Mouse (Mus musculus) adrenal gland, adult (tissue): ENCODE results near the gene Wrap53.
"Not testable (repeated sequence)": the region's sequence is repeated elsewhere in the genome, so short reads cannot be mapped to it uniquely, and the experiment has no call there.

Experiments
- DNase-seq, 2 experiments: peaks; one replicate each; pipeline ENCODE4 v3.0.0; 2022 to 2023; ENCODE audit warnings: low spot score in 1 of 2; ENCODE audit not compliant: inconsistent age in 2 of 2

The Wrap53 gene

DNA sequence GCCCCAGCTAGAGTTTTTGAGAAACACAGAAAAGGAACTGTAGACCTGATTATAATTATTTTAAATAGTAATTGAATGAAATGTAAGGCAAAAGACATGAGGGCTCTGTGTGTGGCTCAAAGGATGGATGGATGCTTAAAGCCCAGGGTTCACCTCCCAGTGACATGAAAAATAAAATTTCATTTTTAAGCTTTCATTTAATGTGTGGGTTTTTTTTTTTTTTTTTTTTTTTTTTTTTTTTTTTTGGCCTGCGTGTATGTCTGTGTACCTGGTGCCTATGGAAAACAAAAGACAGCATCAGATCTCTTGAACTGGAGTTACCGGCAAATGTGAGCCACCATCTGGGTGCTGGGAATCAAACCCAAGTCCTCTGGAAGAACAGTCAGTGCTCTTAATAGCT is 39.4 kb downstream of the Wrap53 start:
- DNase-seq, result no peak

DNA sequence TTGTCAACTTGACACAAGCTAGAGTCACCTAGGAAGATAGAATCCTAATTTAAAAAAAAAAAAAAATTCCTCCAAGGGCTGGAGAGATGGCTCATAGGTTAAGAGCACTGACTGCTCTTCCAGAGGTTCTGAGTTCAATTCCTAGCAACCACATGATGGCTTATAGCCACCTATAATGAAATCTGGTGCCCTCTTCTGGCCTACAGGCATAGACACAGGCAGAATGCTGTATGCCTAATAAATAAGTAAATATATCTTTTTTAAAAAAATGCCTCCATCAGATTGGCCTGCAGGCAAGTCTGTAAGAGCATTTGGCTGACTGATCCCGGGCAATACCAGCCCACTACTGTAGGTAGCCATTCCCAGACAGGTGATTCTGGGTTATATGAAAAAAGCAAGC is 45.1 kb downstream of the Wrap53 start:
- no peak for DNase-seq

DNA sequence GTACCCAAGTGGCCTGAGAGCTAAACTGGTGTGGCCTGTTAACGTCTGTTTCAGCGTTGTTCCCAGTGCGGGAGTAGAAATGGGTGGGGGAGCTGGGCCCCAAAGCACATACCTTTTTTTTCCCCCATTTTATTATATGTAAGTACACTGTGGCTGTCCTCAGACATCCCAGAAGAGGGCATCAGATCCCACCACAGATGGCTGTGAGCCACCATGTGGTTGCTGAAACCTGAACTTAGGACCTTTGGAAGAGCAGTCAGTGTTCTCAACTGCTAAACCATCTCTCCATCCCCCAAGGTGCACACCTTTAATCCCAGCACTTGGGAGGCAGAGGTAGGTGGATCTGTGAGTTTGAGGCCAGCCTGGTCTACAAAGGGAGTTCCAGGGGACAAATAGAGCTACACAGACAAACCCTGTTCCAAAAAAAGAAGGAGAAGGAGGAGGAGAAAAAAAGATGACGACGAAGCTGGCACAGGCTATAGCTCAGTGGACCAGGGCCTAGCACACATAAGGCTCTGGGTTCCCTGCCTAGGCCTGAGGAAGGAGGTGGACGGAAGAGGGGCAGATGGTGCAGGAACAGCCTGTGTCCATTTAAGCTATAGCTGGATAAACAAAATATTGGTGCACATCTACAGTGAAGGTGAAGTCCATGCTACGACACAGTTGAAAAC is 47.4 kb downstream of the Wrap53 start:
- DNase-seq, result no peak

DNA sequence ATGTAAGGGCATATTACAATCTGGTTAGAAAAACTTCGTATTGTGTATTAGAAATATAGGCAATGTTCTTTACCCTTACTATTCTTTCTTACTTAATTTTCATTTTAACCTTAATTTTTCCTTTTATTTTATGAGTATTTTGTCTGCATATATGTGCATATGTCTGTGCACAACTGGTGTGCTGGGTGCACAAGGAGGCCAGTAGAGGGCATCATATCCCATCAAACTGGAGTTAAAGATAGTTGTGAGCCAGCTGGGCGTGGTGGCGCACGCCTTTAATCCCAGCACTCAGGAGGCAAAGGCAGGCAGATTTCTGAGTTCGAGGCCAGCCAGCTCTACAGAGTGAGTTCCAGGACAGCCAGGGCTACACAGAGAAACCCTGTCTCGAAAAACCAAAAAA is 49.3 kb downstream of the Wrap53 start:
- not testable (repeated sequence) for DNase-seq

DNA sequence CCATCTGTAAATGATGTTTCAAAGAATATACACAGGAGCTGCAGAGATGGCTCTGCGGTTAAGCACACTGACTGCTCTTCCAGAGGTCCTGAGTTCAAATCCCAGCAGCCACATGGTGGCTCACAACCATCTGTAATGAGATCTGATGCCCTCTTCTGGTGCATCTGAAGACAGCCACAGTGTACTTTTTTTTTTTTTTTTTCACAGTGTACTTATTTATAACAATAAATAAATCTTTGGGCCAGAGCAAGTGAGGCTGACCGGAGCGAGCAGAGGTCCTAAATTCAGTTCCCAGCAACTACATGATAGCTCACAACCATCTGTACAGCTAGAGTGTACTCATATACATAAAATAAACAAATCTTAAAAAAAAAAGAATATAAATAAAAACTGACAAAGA is 49.8 kb downstream of the Wrap53 start:
- not testable (repeated sequence) for DNase-seq

DNA sequence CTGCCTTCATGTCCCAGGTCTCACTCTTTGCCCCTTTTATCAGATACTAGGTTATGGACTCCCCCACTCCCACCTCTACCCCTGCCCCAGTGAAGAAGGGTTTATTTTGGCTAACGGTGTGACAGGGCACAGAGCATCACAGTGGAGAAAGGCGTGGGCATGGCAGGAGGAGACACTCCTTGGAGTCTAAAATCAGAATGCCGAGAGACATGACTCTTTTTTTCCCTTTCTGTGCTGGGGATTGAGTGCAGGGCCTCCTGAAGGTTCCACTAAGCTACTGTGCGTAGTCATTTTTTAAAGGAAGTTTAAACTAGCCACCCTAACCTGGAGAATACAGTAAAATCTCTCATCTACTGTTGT is 52.0 kb downstream of the Wrap53 start:
- DNase-seq, result no peak

DNA sequence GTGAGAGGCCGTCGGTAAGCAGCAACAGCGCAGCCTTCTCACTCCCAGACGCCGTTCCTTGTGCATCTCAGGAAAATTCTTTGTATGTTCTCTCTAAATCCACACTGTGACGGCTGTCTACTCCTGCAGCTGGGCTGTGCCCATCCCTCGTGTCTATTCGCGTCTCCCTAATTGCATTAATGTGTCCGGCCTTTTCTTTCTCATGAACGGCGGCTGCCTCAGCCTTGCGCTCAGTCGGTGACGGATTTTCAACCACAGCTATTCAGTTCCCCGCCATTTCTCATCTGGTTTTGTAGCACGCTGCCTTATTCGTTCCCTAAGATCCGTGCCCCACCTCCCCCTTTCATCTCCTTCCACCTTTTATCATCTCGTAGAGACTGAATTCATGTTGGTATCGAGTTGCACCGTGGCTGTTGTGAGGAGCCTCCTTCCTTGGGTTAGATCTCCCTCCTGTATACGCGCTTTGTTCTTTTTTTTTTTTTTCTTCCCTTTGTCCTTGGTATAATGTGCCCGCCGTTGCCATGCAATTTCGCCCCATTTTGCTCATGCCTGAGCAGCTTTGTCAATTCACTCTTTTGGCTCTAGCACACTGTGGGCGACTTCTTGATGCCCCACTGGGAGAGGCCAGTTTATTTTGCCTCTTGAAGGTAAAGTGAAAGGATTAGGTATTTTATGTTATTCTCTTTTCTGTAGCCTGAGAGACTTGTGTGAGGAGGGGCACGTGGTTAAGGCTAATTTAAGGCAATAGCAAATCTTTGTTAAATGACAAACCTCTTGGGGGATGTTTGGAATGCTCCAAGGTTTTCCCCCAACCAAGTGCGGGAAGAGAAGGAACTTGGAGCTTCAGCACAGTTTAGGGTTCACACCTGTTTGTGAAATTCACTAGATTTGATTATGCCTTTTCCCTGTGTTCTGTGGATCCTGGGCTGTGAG is 52.7 kb downstream of the Wrap53 start:
- DNase-seq, result peak in 1 of 2 experiments; percentile 46

DNA sequence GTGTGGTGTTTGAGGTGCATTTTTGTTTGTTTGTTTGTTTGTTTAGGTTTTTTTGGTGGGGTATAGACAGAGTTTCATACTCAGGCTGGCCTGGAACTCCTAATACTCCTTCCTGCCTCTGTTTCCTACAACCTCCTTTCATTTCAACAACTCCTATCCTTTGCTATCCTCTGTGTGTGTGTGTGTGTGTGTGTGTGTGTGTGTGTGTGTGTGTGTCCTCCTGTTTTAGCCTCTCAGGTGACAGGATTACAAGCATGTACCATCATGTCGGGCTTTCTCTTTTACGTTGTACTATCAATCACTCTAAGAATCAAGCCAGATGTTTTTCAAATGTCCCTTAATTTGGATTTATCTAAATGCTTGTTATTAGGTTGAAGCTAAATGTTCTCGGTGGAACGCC is 53.4 kb downstream of the Wrap53 start:
- DNase-seq, result no peak

DNA sequence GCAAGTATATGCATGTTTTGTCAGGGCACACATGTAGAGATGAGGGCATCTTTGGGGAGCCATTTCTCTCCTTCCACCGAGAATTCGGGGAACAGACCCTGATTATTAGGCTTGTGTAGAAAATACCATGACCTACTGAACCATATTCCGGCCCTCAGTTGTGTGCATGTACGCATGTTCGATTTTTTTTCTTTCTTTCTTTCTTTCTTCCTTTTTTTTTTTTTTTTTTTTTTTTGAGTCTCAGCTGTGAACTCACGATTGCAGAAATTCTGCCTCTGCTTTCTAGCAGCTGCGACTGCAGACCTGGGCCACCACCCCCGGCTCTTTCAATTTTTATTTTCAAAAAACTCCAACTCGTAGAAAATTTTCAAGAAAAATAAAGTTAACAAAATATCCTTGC is 54.4 kb downstream of the Wrap53 start:
- DNase-seq, result no peak

DNA sequence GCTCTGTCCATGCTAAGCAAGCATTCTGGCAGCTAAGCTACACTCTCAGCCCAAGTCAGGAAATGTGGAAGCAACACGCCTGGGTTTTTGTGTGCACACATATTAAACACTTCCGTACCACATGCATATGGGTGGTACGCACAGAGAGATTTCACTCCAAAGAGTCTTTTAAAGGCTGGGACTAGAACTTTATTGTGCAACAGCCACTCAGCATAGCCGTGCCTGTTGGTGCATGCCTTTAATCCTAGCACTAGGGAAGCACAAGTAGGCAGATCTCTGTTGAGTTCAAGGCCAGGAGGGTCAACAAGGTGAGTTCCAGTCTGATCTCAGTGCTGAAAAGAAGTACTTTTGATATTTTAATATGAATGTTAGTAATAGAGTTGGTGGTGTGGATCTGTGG is 56.4 kb downstream of the Wrap53 start:
- DNase-seq, result no peak

DNA sequence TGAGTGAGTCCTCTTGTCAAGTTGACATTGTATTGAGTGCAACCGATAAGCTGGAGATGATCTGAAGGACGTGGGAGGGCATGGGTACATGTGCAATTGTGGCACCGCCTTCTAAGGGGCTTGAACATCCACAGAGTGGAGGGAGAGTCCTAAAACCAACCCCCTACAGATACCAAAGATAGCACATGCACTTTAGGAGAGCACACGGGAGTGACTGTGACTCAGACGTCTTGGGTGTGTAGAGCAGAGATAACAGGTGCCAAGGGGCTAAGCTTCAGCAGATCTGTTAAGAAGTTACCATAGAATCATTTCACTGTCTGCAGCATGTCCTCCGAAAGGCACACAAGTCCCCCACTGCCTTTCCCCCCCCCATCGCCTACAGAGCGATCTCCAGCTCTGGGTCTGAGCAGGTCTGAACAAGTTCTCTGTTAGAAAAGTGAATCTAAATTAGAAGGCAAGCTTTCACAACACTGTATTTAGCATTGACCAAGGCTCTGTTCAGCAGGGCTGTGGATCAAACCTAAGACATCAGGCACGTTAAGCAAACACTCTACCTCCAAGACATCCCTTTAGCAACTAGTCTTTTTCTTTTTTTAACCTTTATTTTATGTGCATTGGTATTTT is 58.4 kb downstream of the Wrap53 start:
- no peak for DNase-seq

DNA sequence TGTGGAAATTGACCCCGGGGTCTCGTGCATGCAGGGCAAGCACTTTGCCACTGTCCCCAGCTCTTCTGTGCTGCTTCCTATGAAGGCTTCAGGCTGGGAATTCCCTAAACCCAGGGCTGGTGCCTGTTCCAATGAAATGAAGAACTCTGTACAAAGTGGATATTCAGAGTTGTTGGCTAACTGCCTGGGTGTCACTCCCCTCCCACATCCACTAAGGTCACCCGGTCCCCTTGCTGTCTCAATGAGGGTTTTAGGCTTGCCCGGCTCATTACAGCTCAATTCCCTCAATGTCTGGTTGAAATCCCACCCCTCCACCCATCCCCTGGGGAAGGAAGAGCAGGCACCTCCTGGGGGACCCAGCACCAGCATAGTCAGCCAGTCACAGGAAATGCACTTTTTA is 60.1 kb downstream of the Wrap53 start:
- no peak for DNase-seq

DNA sequence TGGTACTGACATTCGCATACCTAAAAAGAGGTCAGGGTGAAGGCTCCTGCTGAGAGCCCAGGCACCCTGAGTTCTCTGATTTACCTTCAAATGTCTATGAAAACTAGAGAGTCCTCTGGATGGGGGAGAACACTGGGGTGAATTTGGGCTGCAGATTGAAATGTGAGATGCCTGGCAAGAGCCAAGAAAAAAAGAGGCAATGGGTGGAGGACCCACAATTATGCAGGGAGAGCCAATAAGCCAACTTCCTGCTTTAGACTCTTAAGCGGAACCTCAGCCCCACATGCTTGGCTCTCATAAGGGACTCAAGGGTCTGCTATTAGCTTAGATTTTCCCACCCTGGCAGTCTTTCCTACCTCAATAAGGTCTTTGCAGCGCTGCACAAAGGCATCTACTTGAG is 63.4 kb downstream of the Wrap53 start:
- no peak for DNase-seq

DNA sequence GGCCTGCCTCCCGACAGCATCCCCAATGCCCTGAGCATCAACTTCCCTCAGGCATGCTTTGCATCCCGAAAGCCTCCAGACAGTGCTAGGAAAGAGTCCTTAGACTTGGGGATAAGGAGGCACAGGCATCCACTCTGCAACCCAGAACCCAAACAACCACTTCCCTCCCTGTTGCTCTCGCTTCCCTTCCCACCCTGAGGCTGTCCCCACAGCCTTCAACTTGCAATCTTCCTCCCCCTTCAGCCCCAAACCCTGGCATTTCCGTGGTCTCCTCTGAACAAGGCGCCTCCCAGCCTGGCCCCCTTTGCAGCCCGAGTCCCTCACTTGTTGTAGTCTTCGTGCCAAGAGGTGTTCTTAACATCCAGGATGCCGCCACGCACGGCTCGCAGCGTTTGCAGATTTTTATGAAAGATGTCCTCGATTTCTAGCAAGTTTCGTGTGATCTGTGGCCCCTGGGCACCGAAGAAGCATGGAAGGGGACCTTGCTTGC is 63.9 kb downstream of the Wrap53 start:
- no peak for DNase-seq

DNA sequence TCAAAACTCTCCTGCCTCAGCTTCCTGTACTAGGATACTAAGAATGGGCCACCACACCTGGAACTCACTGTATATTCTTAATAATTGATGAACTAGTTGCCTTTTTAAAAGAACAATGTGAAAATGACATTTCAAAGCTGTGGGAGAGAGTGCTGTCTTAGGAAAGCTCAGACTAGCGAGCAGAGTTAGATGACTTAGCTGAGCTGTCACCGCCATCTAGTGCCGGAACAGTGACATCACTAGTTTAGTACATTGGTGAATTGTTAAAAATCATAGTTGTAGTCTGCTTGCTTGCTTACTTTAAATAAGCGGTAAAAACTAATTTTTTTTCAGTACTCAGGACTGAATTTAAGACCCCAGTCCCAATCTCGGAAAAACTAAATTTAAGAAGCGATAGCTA is 66.2 kb downstream of the Wrap53 start:
- peak; percentile 52 to 83 for DNase-seq
